Mouse (Mus musculus) urinary bladder, postnatal 25 days (tissue): ENCODE measurements at regions not wholly inside any gene's neighbourhood (a gene's known extent, or its start where the extent isn't known, plus 50 kb on each side); places are given as distances from the start of the nearest gene placed in this dataset.
A peak's percentile ranks its signal among the peaks of the same experiment; 100 is the strongest.

Experiments used
- DNase-seq: peaks from one replicate; pipeline ENCODE4 v3.0.0; 2022; ENCODE audit warnings: low spot score

GRCm38 (mm10) chr10:120666202-120666860 is 190.1 kb upstream of the Hmga2 start:
- DNase-seq: no peak

GRCm38 (mm10) chr10:120665670-120666069 is 189.4 kb upstream of the Hmga2 start:
- DNase-seq: no peak

GRCm38 (mm10) chr10:120664419-120664818 is 188.2 kb upstream of the Hmga2 start:
- DNase-seq: no peak

- no peak for DNase-seq
Observed at GRCm38 (mm10) chr10:120663396-120663795, 187.1 kb upstream of the Hmga2 start.

GRCm38 (mm10) chr10:120660503-120660902 is 184.2 kb upstream of the Hmga2 start:
- no peak for DNase-seq

GRCm38 (mm10) chr10:120655238-120655931 is 179.1 kb upstream of the Hmga2 start:
- no peak for DNase-seq

GRCm38 (mm10) chr10:120652525-120653215 is 176.4 kb upstream of the Hmga2 start:
- DNase-seq: no peak

- DNase-seq: no peak
Observed at GRCm38 (mm10) chr10:120651845-120652244, 175.6 kb upstream of the Hmga2 start.

- DNase-seq: no peak
Observed at GRCm38 (mm10) chr10:120650336-120650735, 174.1 kb upstream of the Hmga2 start.

GRCm38 (mm10) chr10:120648741-120649140 is 172.5 kb upstream of the Hmga2 start:
- no peak for DNase-seq

GRCm38 (mm10) chr10:120648031-120648430 is 171.8 kb upstream of the Hmga2 start:
- no peak for DNase-seq

GRCm38 (mm10) chr10:120647323-120647722 is 171.1 kb upstream of the Hmga2 start:
- no peak for DNase-seq

- no peak for DNase-seq
Observed at GRCm38 (mm10) chr10:120646862-120647311, 170.6 kb upstream of the Hmga2 start.

- no peak for DNase-seq
Observed at GRCm38 (mm10) chr10:120640847-120641246, 164.6 kb upstream of the Hmga2 start.

GRCm38 (mm10) chr10:120638316-120638715 is 162.0 kb upstream of the Hmga2 start:
- DNase-seq: no peak

GRCm38 (mm10) chr10:120635818-120636543 is 159.7 kb upstream of the Hmga2 start:
- DNase-seq: peak; percentile 11

- DNase-seq: no peak
Observed at GRCm38 (mm10) chr10:120635194-120635593, 158.9 kb upstream of the Hmga2 start.

GRCm38 (mm10) chr10:120632071-120632470 is 155.8 kb upstream of the Hmga2 start:
- no peak for DNase-seq

- DNase-seq: no peak
Observed at GRCm38 (mm10) chr10:120628066-120628465, 151.8 kb upstream of the Hmga2 start.

- no peak for DNase-seq
Observed at GRCm38 (mm10) chr10:120625474-120625873, 149.2 kb upstream of the Hmga2 start.

- no peak for DNase-seq
Observed at GRCm38 (mm10) chr10:120624203-120624942, 148.1 kb upstream of the Hmga2 start.
